Mouse (Mus musculus) left cerebral cortex, adult 18-20 months (tissue): Measurements from ENCODE around the gene Ngb. TPM values are rescaled to one million over a fixed set of nuclear protein-coding genes. Genes with fewer than 3 reads are reported as not detected.

Experiments used
- DNase-seq, 2 experiments: peaks; one replicate each; pipeline ENCODE4 v3.0.0; 2021 to 2022; ENCODE audit warnings: low spot score in 2 of 2, mixed read lengths in 1 of 2
- total RNA-seq, 2 experiments: library from RNA; stranded (reverse); gene quantifications; 2 replicates each; pipeline ENCODE4 v1.2.3; 2021

Gene Ngb
- total RNA-seq, 2 experiments from 2014 or later = 6.2 to 11.6 TPM

- DNase-seq = peak; percentile 29 to 32
These were observed 9.1 kb downstream of the Ngb start for GRCm38 (mm10) chr12:87093249-87093648.

- no peak for DNase-seq
These were observed 10.4 kb downstream of the Ngb start for GRCm38 (mm10) chr12:87091916-87092315.

- no peak for DNase-seq
These were observed 12.6 kb downstream of the Ngb start for GRCm38 (mm10) chr12:87089701-87090100.

GRCm38 (mm10) chr12:87089255-87089654, 13.1 kb downstream of the Ngb start:
- no peak for DNase-seq

GRCm38 (mm10) chr12:87088331-87088730, 14.0 kb downstream of the Ngb start:
- no peak for DNase-seq

DNA sequence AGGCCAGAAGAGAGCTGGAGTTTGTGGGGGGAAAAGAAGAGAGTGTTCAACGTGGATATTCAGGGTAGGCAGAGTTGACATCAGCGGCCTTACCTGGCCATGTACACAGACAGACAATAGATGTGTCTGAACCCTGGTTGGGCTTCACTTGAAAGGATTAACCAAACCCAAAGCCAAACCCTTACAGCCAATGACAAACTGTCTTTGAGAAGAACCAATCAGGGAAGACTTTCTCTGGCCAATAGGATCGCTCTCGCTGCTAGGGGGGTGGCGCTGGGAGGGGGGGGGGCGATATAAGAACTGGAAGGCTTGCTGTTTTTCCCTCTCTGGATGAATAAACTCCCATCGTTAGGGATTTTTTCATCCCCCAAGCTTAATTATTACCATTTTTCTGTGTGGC, 15.1 kb downstream of the Ngb start:
- DNase-seq = no peak

- DNase-seq = no peak
These were observed 19.5 kb downstream of the Ngb start for GRCm38 (mm10) chr12:87082797-87083196.

DNA sequence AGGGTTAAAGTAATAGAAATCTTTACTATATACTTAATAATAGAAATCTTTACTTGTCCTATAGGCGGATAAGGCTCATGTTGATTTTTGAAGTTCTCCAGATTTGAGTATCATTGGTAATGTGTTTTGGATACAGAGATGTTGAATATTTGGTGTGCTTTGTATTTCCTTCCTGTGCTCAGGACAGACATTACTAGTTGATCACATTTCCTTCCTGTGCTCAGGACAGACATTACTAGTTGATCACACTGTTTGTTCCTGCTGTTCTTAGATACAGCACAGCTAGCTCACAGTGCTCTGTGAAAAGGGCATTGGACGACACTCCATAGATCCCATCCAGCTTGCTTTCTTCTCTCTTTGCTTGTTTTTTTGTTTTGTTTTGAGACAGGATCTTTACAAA, 25.7 kb downstream of the Ngb start:
- DNase-seq = no peak

DNA sequence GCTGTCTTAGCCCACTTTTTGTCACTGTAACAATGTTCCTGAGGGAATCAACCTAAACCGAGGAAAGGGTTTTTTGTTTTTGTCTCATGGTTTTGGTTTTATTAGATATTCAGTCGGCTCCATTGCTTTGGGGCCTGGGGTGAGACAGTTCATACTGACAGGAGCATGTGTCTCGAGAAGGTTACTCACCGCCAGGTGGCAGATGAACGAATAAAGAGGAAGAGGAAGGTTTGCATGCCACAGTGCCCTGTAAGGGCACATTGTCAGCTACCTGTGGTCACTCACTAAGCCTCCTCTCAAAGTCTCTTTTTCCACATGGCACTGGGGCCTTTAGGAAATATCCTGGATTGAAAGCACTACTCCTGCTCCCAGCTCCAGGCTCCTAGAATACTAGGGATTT, 31.8 kb downstream of the Ngb start:
- DNase-seq = no peak

- DNase-seq = no peak
These were observed 35.9 kb downstream of the Ngb start for GRCm38 (mm10) chr12:87066429-87066828.

DNA sequence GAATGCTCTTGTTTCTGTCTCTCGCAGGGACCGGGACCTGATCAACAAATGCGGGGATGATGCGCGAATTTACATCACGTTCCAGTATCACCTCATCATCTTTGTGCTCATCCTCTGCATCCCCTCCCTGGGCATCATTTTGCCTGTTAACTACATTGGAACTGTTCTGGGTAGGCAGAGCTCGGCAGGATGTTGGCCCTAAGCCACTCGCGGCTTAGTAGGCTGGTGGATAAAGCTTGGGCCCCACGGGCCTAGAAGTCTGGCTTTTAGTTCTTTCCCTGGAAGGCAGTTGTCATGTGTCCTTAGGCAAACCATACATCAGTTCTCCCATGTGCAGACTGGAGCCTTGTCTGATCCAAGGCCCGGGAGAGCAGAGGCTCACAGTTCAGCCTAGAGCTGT, 36.9 kb downstream of the Ngb start:
- DNase-seq = no peak

GRCm38 (mm10) chr12:87057066-87057465, 45.3 kb downstream of the Ngb start:
- DNase-seq = no peak

DNA sequence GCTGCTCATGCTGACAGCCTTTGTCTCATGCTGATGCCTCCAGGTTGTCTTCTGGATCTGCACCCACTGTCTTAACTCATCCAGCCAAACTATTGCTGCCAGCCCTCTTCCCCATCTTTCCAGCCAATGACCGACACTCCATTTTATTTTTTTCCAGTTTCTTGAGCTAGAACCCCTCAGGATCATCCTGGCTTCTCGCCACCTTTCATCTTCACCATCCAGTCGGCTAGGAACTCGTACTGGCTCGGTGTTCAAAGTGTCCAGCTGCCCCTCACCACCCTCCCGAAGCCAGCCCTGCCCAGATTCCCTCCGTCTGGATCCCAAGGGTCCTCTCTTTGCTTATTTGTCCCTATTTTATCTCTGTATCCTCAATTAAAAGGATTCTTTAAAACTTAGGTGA, 47.5 kb downstream of the Ngb start:
- no peak for DNase-seq

- DNase-seq = peak; percentile 92 to 96
These were observed 49.5 kb downstream of the Ngb start for GRCm38 (mm10) chr12:87052661-87053321.

GRCm38 (mm10) chr12:87047536-87047935, 54.8 kb downstream of the Ngb start:
- DNase-seq = no peak

Other genes with a start within 250 kb of the Ngb start
- 10 to 100 TPM; 91.6 to 93.6 TPM for gene Irf2bpl, start 217.7 kb downstream of the Ngb start, total RNA-seq
- 10 to 100 TPM; 84.0 to 86.8 TPM for gene Cipc, start 155.5 kb downstream of the Ngb start, total RNA-seq
- gene Zdhhc22, start 112.1 kb downstream of the Ngb start, total RNA-seq = 10 to 100 TPM; 53.8 to 58.4 TPM
- gene Tmem63c, start 81.2 kb downstream of the Ngb start, total RNA-seq = 10 to 100 TPM; 37.7 to 41.2 TPM
- 10 to 100 TPM; 48.2 to 51.6 TPM for gene Gstz1, start 44.6 kb upstream of the Ngb start, total RNA-seq
- 10 to 100 TPM; 16.0 to 18.7 TPM for gene Pomt2, start 45.4 kb upstream of the Ngb start, total RNA-seq
- gene Samd15, start 97.2 kb upstream of the Ngb start, total RNA-seq = 1 to 10 TPM; 4.9 to 5.1 TPM
- gene Tmed8, start 97.9 kb upstream of the Ngb start, total RNA-seq = 10 to 100 TPM; 29.7 to 30.7 TPM
- gene Noxred1, start 136.2 kb upstream of the Ngb start, total RNA-seq = 1 to 10 TPM; 1.8 to 2.3 TPM
- 10 to 100 TPM; 50.9 to 54.3 TPM for gene Vipas39, start 163.7 kb upstream of the Ngb start, total RNA-seq
- gene Ahsa1, start 163.9 kb upstream of the Ngb start, total RNA-seq = 100 to 1,000 TPM; 176 to 181 TPM
- gene Ism2, start 197.2 kb upstream of the Ngb start, total RNA-seq = under 1 TPM; 0.30 to 0.33 TPM